Mouse (Mus musculus): ENCODE measurements around the gene Shc3. TPM values are rescaled to one million over a fixed set of nuclear protein-coding genes. Genes with fewer than 3 reads are reported as not detected.
A peak's percentile ranks its signal among the peaks of the same experiment; 100 is the strongest.

The Shc3 gene
- polyA plus RNA-seq, 1 experiment from 2014 or later, result 5.2 TPM

GRCm38 (mm10) chr13:51408519-51409001, 160.7 kb downstream of the Shc3 start, which contains the start of gene S1pr3:
S1pr3 (plus strand) TSS chr13:51408639.
- Histone ChIP-seq H3K27ac (no peak within 1 kb of the TSS), H3K27me3 (peaks cover 13% of the 10 kb centered on the region), H3K4me2 (peak within 1 kb of the TSS; percentile 67), H3K9me3 (replicated peaks) (no peaks in the 10 kb centered on the region), H3K36me3 (ENCODE audit: poor library complexity, severe bottlenecking) (no peaks in the 10 kb centered on the region), H3K4me3 (peak within 1 kb of the TSS; percentile 39), H3K4me1 (peaks cover 22% of the 10 kb centered on the region), H3K9ac (peak within 1 kb of the TSS; percentile 58)
- peak; percentile 70 for ATAC-seq
- under 1% methylated on average over 33 of the region's 33 CpGs for WGBS

GRCm38 (mm10) chr13:51407541-51408217, 161.5 kb downstream of the Shc3 start:
- ATAC-seq, result peak; percentile 2; the same call in 1 of the 2 replicates
- no peak overlapping the region for H3K9ac ChIP-seq

GRCm38 (mm10) chr13:51405731-51406320, 163.4 kb downstream of the Shc3 start:
- H3K27me3 ChIP-seq, result peaks cover 12% of the 10 kb centered on the region
- H3K4me2 ChIP-seq, result no peak overlapping the region
- no peak overlapping the region for H3K9ac ChIP-seq
- WGBS, result 93% methylated on average over 13 of the region's 13 CpGs
- H3K4me1 ChIP-seq, result peaks cover 21% of the 10 kb centered on the region
- no peaks in the 10 kb centered on the region for H3K9me3 ChIP-seq (replicated peaks)
- no peak for ATAC-seq
- H3K27ac ChIP-seq, result no peak overlapping the region
- no peaks in the 10 kb centered on the region for H3K36me3 ChIP-seq (ENCODE audit: poor library complexity, severe bottlenecking)
- H3K4me3 ChIP-seq, result no peak overlapping the region

More at GRCm38 (mm10) chr13:51407541-51408217, 161.5 kb downstream of the Shc3 start:
- peak overlapping the region; percentile 67; the same call in 1 of the 2 replicates for H3K4me2 ChIP-seq
- no peak overlapping the region; the same call in 1 of the 2 replicates for H3K4me3 ChIP-seq
- WGBS, result 32% methylated on average over 13 of the region's 13 CpGs
- no peaks in the 10 kb centered on the region for H3K9me3 ChIP-seq (replicated peaks)
- no peak overlapping the region for H3K27ac ChIP-seq
- H3K4me1 ChIP-seq, result peaks cover 22% of the 10 kb centered on the region
- peaks cover 13% of the 10 kb centered on the region for H3K27me3 ChIP-seq
- H3K36me3 ChIP-seq (ENCODE audit: poor library complexity, severe bottlenecking), result no peaks in the 10 kb centered on the region

GRCm38 (mm10) chr13:51404566-51404965, 164.7 kb downstream of the Shc3 start:
- Histone ChIP-seq H3K9ac (no peak overlapping the region), H3K36me3 (ENCODE audit: poor library complexity, severe bottlenecking) (no peaks in the 10 kb centered on the region), H3K4me2 (no peak overlapping the region), H3K4me3 (no peak overlapping the region), H3K9me3 (replicated peaks) (no peaks in the 10 kb centered on the region), H3K27me3 (peaks cover 9% of the 10 kb centered on the region), H3K27ac (no peak overlapping the region), H3K4me1 (peaks cover 28% of the 10 kb centered on the region)
- 94% methylated on average over 4 of the region's 4 CpGs for WGBS
- ATAC-seq, result no peak

- 25% methylated on average over 20 of the region's 20 CpGs for WGBS
- peaks cover 12% of the 10 kb centered on the region; the same call in 1 of the 2 replicates for H3K4me1 ChIP-seq
- H3K27ac ChIP-seq, result no peak overlapping the region
- ATAC-seq, result peak; percentile 71
- H3K4me2 ChIP-seq, result peak overlapping the region; percentile 63
- H3K27me3 ChIP-seq, result no peaks in the 10 kb centered on the region
- peak overlapping the region; percentile 6; the same call in 1 of the 2 replicates for H3K9ac ChIP-seq
- H3K9me3 ChIP-seq (replicated peaks), result no peaks in the 10 kb centered on the region
- H3K4me3 ChIP-seq, result peak overlapping the region; percentile 31
- H3K36me3 ChIP-seq (ENCODE audit: poor library complexity, severe bottlenecking), result no peaks in the 10 kb centered on the region
Measured at GRCm38 (mm10) chr13:51400736-51401501, 168.3 kb downstream of the Shc3 start.

- peak; percentile 48; the same call in 1 of the 2 replicates for ATAC-seq
- Histone ChIP-seq H3K4me3 (peak overlapping the region; percentile 31), H3K27ac (no peak overlapping the region), H3K4me2 (peak overlapping the region; percentile 63), H3K27me3 (no peaks in the 10 kb centered on the region), H3K36me3 (ENCODE audit: poor library complexity, severe bottlenecking) (no peaks in the 10 kb centered on the region), H3K9me3 (replicated peaks) (0 out of 2 replicates have a peak, but pooled peaks cover 4% of the 10 kb centered on the region), H3K4me1 (peaks cover 12% of the 10 kb centered on the region; the same call in 1 of the 2 replicates), H3K9ac (peak overlapping the region; percentile 6; the same call in 1 of the 2 replicates)
- WGBS, result 40% methylated on average over 14 of the region's 14 CpGs
Measured at GRCm38 (mm10) chr13:51400186-51400719, 169.0 kb downstream of the Shc3 start.

GRCm38 (mm10) chr13:51399562-51399961, 169.7 kb downstream of the Shc3 start:
- H3K9me3 ChIP-seq (replicated peaks), result peaks cover 9% of the 10 kb centered on the region; the same call in 1 of the 2 replicates
- no peak overlapping the region for H3K27ac ChIP-seq
- H3K9ac ChIP-seq, result no peak overlapping the region
- H3K4me1 ChIP-seq, result peaks cover 12% of the 10 kb centered on the region; the same call in 1 of the 2 replicates
- H3K4me3 ChIP-seq, result no peak overlapping the region
- no peaks in the 10 kb centered on the region for H3K36me3 ChIP-seq (ENCODE audit: poor library complexity, severe bottlenecking)
- H3K4me2 ChIP-seq, result no peak overlapping the region
- ATAC-seq, result no peak
- 89% methylated on average over 3 of the region's 3 CpGs for WGBS
- no peaks in the 10 kb centered on the region for H3K27me3 ChIP-seq

GRCm38 (mm10) chr13:51397861-51398260, 171.4 kb downstream of the Shc3 start:
- ATAC-seq, result no peak

GRCm38 (mm10) chr13:51392256-51392655, 177.0 kb downstream of the Shc3 start:
- Histone ChIP-seq H3K27ac (no peak overlapping the region), H3K36me3 (ENCODE audit: poor library complexity, severe bottlenecking) (no peaks in the 10 kb centered on the region), H3K9me3 (replicated peaks) (peaks cover 9% of the 10 kb centered on the region; the same call in 1 of the 2 replicates), H3K27me3 (no peaks in the 10 kb centered on the region), H3K4me2 (no peak overlapping the region), H3K4me3 (no peak overlapping the region), H3K4me1 (no peaks in the 10 kb centered on the region), H3K9ac (no peak overlapping the region)
- no CpG with 5 or more reads among the region's 1 CpGs for WGBS
- ATAC-seq, result no peak

More at GRCm38 (mm10) chr13:51397861-51398260, 171.4 kb downstream of the Shc3 start:
- H3K4me3 ChIP-seq, result no peak overlapping the region
- no peak overlapping the region for H3K9ac ChIP-seq
- WGBS, result 89% methylated on average over 6 of the region's 6 CpGs
- H3K4me1 ChIP-seq, result peaks cover 12% of the 10 kb centered on the region; the same call in 1 of the 2 replicates
- H3K4me2 ChIP-seq, result no peak overlapping the region
- no peak overlapping the region for H3K27ac ChIP-seq
- peaks cover 9% of the 10 kb centered on the region; the same call in 1 of the 2 replicates for H3K9me3 ChIP-seq (replicated peaks)
- H3K36me3 ChIP-seq (ENCODE audit: poor library complexity, severe bottlenecking), result no peaks in the 10 kb centered on the region
- H3K27me3 ChIP-seq, result no peaks in the 10 kb centered on the region

GRCm38 (mm10) chr13:51391359-51391916, 177.8 kb downstream of the Shc3 start:
- no peak overlapping the region for H3K27ac ChIP-seq
- H3K27me3 ChIP-seq, result no peaks in the 10 kb centered on the region
- H3K4me2 ChIP-seq, result no peak overlapping the region
- no peaks in the 10 kb centered on the region for H3K4me1 ChIP-seq
- no peak for ATAC-seq
- peaks cover 9% of the 10 kb centered on the region; the same call in 1 of the 2 replicates for H3K9me3 ChIP-seq (replicated peaks)
- H3K4me3 ChIP-seq, result no peak overlapping the region
- 92% methylated on average over 6 of the region's 6 CpGs for WGBS
- H3K36me3 ChIP-seq (ENCODE audit: poor library complexity, severe bottlenecking), result no peaks in the 10 kb centered on the region
- no peak overlapping the region for H3K9ac ChIP-seq

- 82% methylated on average over 4 of the region's 4 CpGs for WGBS
- no peak for ATAC-seq
- H3K9ac ChIP-seq, result no peak overlapping the region
- H3K4me2 ChIP-seq, result no peak overlapping the region
- H3K27me3 ChIP-seq, result no peaks in the 10 kb centered on the region
- H3K36me3 ChIP-seq (ENCODE audit: poor library complexity, severe bottlenecking), result no peaks in the 10 kb centered on the region
- no peak overlapping the region for H3K27ac ChIP-seq
- peaks cover 6% of the 10 kb centered on the region; the same call in 1 of the 2 replicates for H3K9me3 ChIP-seq (replicated peaks)
- H3K4me1 ChIP-seq, result no peaks in the 10 kb centered on the region
- H3K4me3 ChIP-seq, result no peak overlapping the region
Measured at GRCm38 (mm10) chr13:51390398-51390797, 178.8 kb downstream of the Shc3 start.
